Mouse (Mus musculus): ENCODE measurements around the gene Chrng. TPM values are rescaled to one million over a fixed set of nuclear protein-coding genes. Genes with fewer than 3 reads are reported as not detected.

The Chrng gene
- total and polyA plus RNA-seq, 3 experiments, result 0.04 TPM; not detected in 2

- TF ChIP-seq ETS1 (conservative IDR thresholded peaks at IDR 0.05; ENCODE audit: low read depth, low read length), result no peak
- TF ChIP-seq ELF1 (IDR thresholded peaks at IDR 0.05; ENCODE audit: low read depth, low read length), result no peak
- no peak for TF ChIP-seq ZMIZ1 (IDR thresholded peaks at IDR 0.05; ENCODE audit: low read depth, low read length)
- TF ChIP-seq NELFE (IDR thresholded peaks at IDR 0.05; ENCODE audit: low read depth, low read length), result no peak
- in situ Hi-C loops (cut with MboI; ENCODE audit: low pct_ligation_motif_present, low pct_unique_long_range_greater_than_20kb, low sequenced_read_pairs), result loop anchor here (5.0 to 10.0 kb wide), 2 partner anchors 84 to 522 kb away; partner anchors contain the start of gene Alpi
- Histone ChIP-seq H3K4me2 (ENCODE audit: insufficient read depth, low read depth, poor library complexity, severe bottlenecking) (peak overlapping the region; percentile 7; the same call in 1 of the 2 replicates), H3K36me3 (replicated peaks in 1 of 2; ENCODE audit: control insufficient read depth in 1 of 2, insufficient read depth in 1 of 2, low read length in 1 of 2) (no peaks in the 10 kb centered on the region), H3K9me3 (replicated peaks; ENCODE audit: low read length) (no peaks in the 10 kb centered on the region), H3K9ac (ENCODE audit: insufficient read depth, low read depth) (no peak overlapping the region), H3K4me3 (replicated peaks in 1 of 3; ENCODE audit: low read depth in 2 of 3, low read length in 2 of 3, poor library complexity in 1 of 3) (no peak overlapping the region), H3K27me3 (replicated peaks) (peaks cover 60% of the 10 kb centered on the region), H3K27ac (ENCODE audit: insufficient read depth, low read depth) (no peak overlapping the region), H3K79me2 (replicated peaks; ENCODE audit: control insufficient read depth, extremely low read depth, insufficient read depth, poor library complexity, severe bottlenecking) (no peaks in the 10 kb centered on the region), H3K4me1 (ENCODE audit: control insufficient read depth in 1 of 2, insufficient read depth in 2 of 2) (peaks cover 4 to 13% of the 10 kb centered on the region in 2 experiments)
- DNase-seq (ENCODE audit: extremely low read depth), result no peak
- dilution Hi-C loops (cut with MboI; ENCODE audit: extremely low pct_ligation_motif_present, extremely low pct_unique_long_range_greater_than_20kb, low sequenced_read_pairs), result no loop called here
Observed at GRCm38 (mm10) chr1:87186261-87187036, 18.0 kb upstream of the Chrng start.

GRCm38 (mm10) chr1:87187037-87187355 lies 17.5 kb upstream of the Chrng start:
- H3K9me3 ChIP-seq (replicated peaks; ENCODE audit: low read length), result no peaks in the 10 kb centered on the region
- H3K27me3 ChIP-seq (replicated peaks), result peaks cover 62% of the 10 kb centered on the region
- H3K4me1 ChIP-seq (ENCODE audit: control insufficient read depth in 1 of 2, insufficient read depth in 2 of 2), result peaks cover 4 to 13% of the 10 kb centered on the region in 2 experiments
- H3K27ac ChIP-seq (ENCODE audit: insufficient read depth, low read depth), result no peak overlapping the region
- peak overlapping the region; percentile 7; the same call in 1 of the 2 replicates for H3K4me2 ChIP-seq (ENCODE audit: insufficient read depth, low read depth, poor library complexity, severe bottlenecking)
- peak; percentile 42 for DNase-seq (ENCODE audit: extremely low read depth)
- no peaks in the 10 kb centered on the region for H3K36me3 ChIP-seq (replicated peaks in 1 of 2; ENCODE audit: control insufficient read depth in 1 of 2, insufficient read depth in 1 of 2, low read length in 1 of 2)
- in situ Hi-C loops (cut with MboI; ENCODE audit: low pct_ligation_motif_present, low pct_unique_long_range_greater_than_20kb, low sequenced_read_pairs), result loop anchor here (5.0 to 10.0 kb wide), 2 partner anchors 85 to 522 kb away; partner anchors contain the start of gene Alpi
- no peak for TF ChIP-seq RCOR1 (conservative IDR thresholded peaks at IDR 0.05; ENCODE audit: low read depth, low read length)
- TF ChIP-seq POLR2A (IDR thresholded peaks at IDR 0.05; ENCODE audit: low read depth, low read length), result no peak
- peak; percentile 63 to 84 for TF ChIP-seq CTCF (conservative IDR thresholded peaks at IDR 0.05 in 1 of 2, IDR thresholded peaks at IDR 0.05 in 1 of 2; ENCODE audit: low read depth in 2 of 2, low read length in 2 of 2)
- no peak for TF ChIP-seq NRF1 (IDR thresholded peaks at IDR 0.05; ENCODE audit: low read depth, low read length)
- TF ChIP-seq HCFC1 (IDR thresholded peaks at IDR 0.05; ENCODE audit: low read depth, low read length), result no peak
- TF ChIP-seq PAX5 (IDR thresholded peaks at IDR 0.05; ENCODE audit: low read length), result no peak
- no peak for TF ChIP-seq ZKSCAN1 (IDR thresholded peaks at IDR 0.05; ENCODE audit: borderline replicate concordance, low read depth, low read length)
- no peak for TF ChIP-seq TCF12 (IDR thresholded peaks at IDR 0.05; ENCODE audit: low read depth, low read length)
- no peak for TF ChIP-seq ZMIZ1 (IDR thresholded peaks at IDR 0.05; ENCODE audit: low read depth, low read length)
- peak; percentile 73 for TF ChIP-seq RAD21 (IDR thresholded peaks at IDR 0.05; ENCODE audit: low read depth, low read length)
- TF ChIP-seq JUN (IDR thresholded peaks at IDR 0.05; ENCODE audit: insufficient read depth, low read depth, low read length), result no peak
- TF ChIP-seq KAT2A (IDR thresholded peaks at IDR 0.05; ENCODE audit: insufficient replicate concordance, low read length), result no peak
- TF ChIP-seq GABPA (IDR thresholded peaks at IDR 0.05; ENCODE audit: insufficient replicate concordance, low read depth, low read length), result no peak
- no peak for TF ChIP-seq BHLHE40 (IDR thresholded peaks at IDR 0.05; ENCODE audit: low read depth, low read length)
- TF ChIP-seq SMC3 (IDR thresholded peaks at IDR 0.05; ENCODE audit: low read depth, low read length), result peak; percentile 48
- no peak for TF ChIP-seq POLR2AphosphoS2 (IDR thresholded peaks at IDR 0.05; ENCODE audit: low read depth, low read length)
- TF ChIP-seq ZC3H11A (IDR thresholded peaks at IDR 0.05; ENCODE audit: low read depth, low read length), result no peak
- TF ChIP-seq USF1 (IDR thresholded peaks at IDR 0.05; ENCODE audit: low read depth, low read length), result no peak
- TF ChIP-seq MAX (IDR thresholded peaks at IDR 0.05; ENCODE audit: low read length), result no peak
- TF ChIP-seq USF2 (conservative IDR thresholded peaks at IDR 0.05; ENCODE audit: low read depth, low read length), result no peak
- TF ChIP-seq IRF4 (IDR thresholded peaks at IDR 0.05; ENCODE audit: low read depth, low read length), result 0 out of 2 replicates have a peak, but pooled peaks have one; percentile 11
- H3K79me2 ChIP-seq (replicated peaks; ENCODE audit: control insufficient read depth, extremely low read depth, insufficient read depth, poor library complexity, severe bottlenecking), result no peaks in the 10 kb centered on the region
- H3K9ac ChIP-seq (ENCODE audit: insufficient read depth, low read depth), result no peak overlapping the region
- dilution Hi-C loops (cut with MboI; ENCODE audit: extremely low pct_ligation_motif_present, extremely low pct_unique_long_range_greater_than_20kb, low sequenced_read_pairs), result no loop called here
- no peak overlapping the region for H3K4me3 ChIP-seq (replicated peaks in 1 of 3; ENCODE audit: low read depth in 2 of 3, low read length in 2 of 3, poor library complexity in 1 of 3)
